Mouse (Mus musculus): ENCODE measurements around the gene Nrsn2. TPM values are rescaled to one million over a fixed set of nuclear protein-coding genes. Genes with fewer than 3 reads are reported as not detected.

The Nrsn2 gene
- polyA plus RNA-seq, 1 experiment from 2014 or later: 2.3 TPM

GRCm38 (mm10) chr2:152357254-152357653 is 19.2 kb downstream of the Nrsn2 start:
- H3K27ac ChIP-seq: no peak overlapping the region
- H3K4me3 ChIP-seq: no peak overlapping the region
- no peak overlapping the region for H3K9ac ChIP-seq
- no peaks in the 10 kb centered on the region for H3K36me3 ChIP-seq
- no peaks in the 10 kb centered on the region for H3K27me3 ChIP-seq
- ATAC-seq (ENCODE audit: insufficient number of reproducible peaks, insufficient read depth, low FRiP score, low TSS enrichment, low read depth): no peak
- H3K4me1 ChIP-seq: no peaks in the 10 kb centered on the region
- H3K9me3 ChIP-seq: no peaks in the 10 kb centered on the region
- no peak overlapping the region for H3K4me2 ChIP-seq
- 85% methylated on average over 3 of the region's 3 CpGs for WGBS

- 85% methylated on average over 8 of the region's 8 CpGs for WGBS
- Histone ChIP-seq H3K4me1 (no peaks in the 10 kb centered on the region; the same call in 1 of the 2 replicates), H3K4me2 (no peak overlapping the region), H3K27me3 (peaks cover 8% of the 10 kb centered on the region), H3K27ac (no peak overlapping the region), H3K9me3 (no peaks in the 10 kb centered on the region), H3K36me3 (no peaks in the 10 kb centered on the region), H3K9ac (no peak overlapping the region), H3K4me3 (no peak overlapping the region)
- no peak for ATAC-seq (ENCODE audit: insufficient number of reproducible peaks, insufficient read depth, low FRiP score, low TSS enrichment, low read depth)
These were observed 26.4 kb downstream of the Nrsn2 start for GRCm38 (mm10) chr2:152349842-152350540.

- H3K9me3 ChIP-seq: no peaks in the 10 kb centered on the region
- H3K36me3 ChIP-seq: no peaks in the 10 kb centered on the region
- no peak for ATAC-seq (ENCODE audit: insufficient number of reproducible peaks, insufficient read depth, low FRiP score, low TSS enrichment, low read depth)
- 83% methylated on average over 6 of the region's 6 CpGs for WGBS
- no peak overlapping the region for H3K9ac ChIP-seq
- peaks cover 14% of the 10 kb centered on the region for H3K27me3 ChIP-seq
- no peak overlapping the region for H3K4me3 ChIP-seq
- H3K4me2 ChIP-seq: no peak overlapping the region
- H3K4me1 ChIP-seq: peaks cover 5% of the 10 kb centered on the region
- H3K27ac ChIP-seq: no peak overlapping the region
These were observed 27.2 kb downstream of the Nrsn2 start for GRCm38 (mm10) chr2:152349205-152349604.

GRCm38 (mm10) chr2:152347722-152348121 is 28.7 kb downstream of the Nrsn2 start:
- H3K4me2 ChIP-seq: no peak overlapping the region
- ATAC-seq (ENCODE audit: insufficient number of reproducible peaks, insufficient read depth, low FRiP score, low TSS enrichment, low read depth): no peak
- WGBS: 79% methylated on average over 2 of the region's 2 CpGs

GRCm38 (mm10) chr2:152346776-152347465 is 29.5 kb downstream of the Nrsn2 start:
- Histone ChIP-seq H3K4me3 (no peak overlapping the region), H3K27me3 (peaks cover 29% of the 10 kb centered on the region), H3K36me3 (no peaks in the 10 kb centered on the region), H3K4me1 (peaks cover 12% of the 10 kb centered on the region), H3K9me3 (no peaks in the 10 kb centered on the region), H3K4me2 (no peak overlapping the region), H3K9ac (no peak overlapping the region), H3K27ac (no peak overlapping the region)
- no peak for ATAC-seq (ENCODE audit: insufficient number of reproducible peaks, insufficient read depth, low FRiP score, low TSS enrichment, low read depth)
- 27% methylated on average over 9 of the region's 9 CpGs for WGBS

More at GRCm38 (mm10) chr2:152347722-152348121, 28.7 kb downstream of the Nrsn2 start:
- no peak overlapping the region for H3K27ac ChIP-seq
- H3K27me3 ChIP-seq: peaks cover 21% of the 10 kb centered on the region
- H3K9me3 ChIP-seq: no peaks in the 10 kb centered on the region
- no peak overlapping the region for H3K4me3 ChIP-seq
- peaks cover 12% of the 10 kb centered on the region for H3K4me1 ChIP-seq
- H3K36me3 ChIP-seq: no peaks in the 10 kb centered on the region
- H3K9ac ChIP-seq: no peak overlapping the region

- H3K27ac ChIP-seq: no peak overlapping the region
- H3K27me3 ChIP-seq: peaks cover 31% of the 10 kb centered on the region
- no peak overlapping the region for H3K9ac ChIP-seq
- 53% methylated on average over 6 of the region's 6 CpGs for WGBS
- no peak overlapping the region for H3K4me3 ChIP-seq
- peaks cover 12% of the 10 kb centered on the region for H3K4me1 ChIP-seq
- no peaks in the 10 kb centered on the region for H3K36me3 ChIP-seq
- no peaks in the 10 kb centered on the region for H3K9me3 ChIP-seq
- ATAC-seq (ENCODE audit: insufficient number of reproducible peaks, insufficient read depth, low FRiP score, low TSS enrichment, low read depth): no peak
- no peak overlapping the region for H3K4me2 ChIP-seq
These were observed 31.0 kb downstream of the Nrsn2 start for GRCm38 (mm10) chr2:152345393-152345792.

GRCm38 (mm10) chr2:152344909-152345308 is 31.5 kb downstream of the Nrsn2 start:
- Histone ChIP-seq H3K27me3 (peaks cover 31% of the 10 kb centered on the region), H3K4me1 (peaks cover 12% of the 10 kb centered on the region), H3K9ac (no peak overlapping the region), H3K4me2 (peak overlapping the region; percentile 95; the same call in 1 of the 2 replicates), H3K27ac (no peak overlapping the region), H3K9me3 (no peaks in the 10 kb centered on the region), H3K36me3 (no peaks in the 10 kb centered on the region), H3K4me3 (no peak overlapping the region)
- ATAC-seq (ENCODE audit: insufficient number of reproducible peaks, insufficient read depth, low FRiP score, low TSS enrichment, low read depth): no peak
- WGBS: 62% methylated on average over 5 of the region's 5 CpGs

GRCm38 (mm10) chr2:152344361-152344760 is 32.1 kb downstream of the Nrsn2 start:
- Histone ChIP-seq H3K4me3 (peak overlapping the region; percentile 59), H3K4me2 (peak overlapping the region; percentile 95), H3K4me1 (peaks cover 12% of the 10 kb centered on the region), H3K36me3 (no peaks in the 10 kb centered on the region), H3K9me3 (no peaks in the 10 kb centered on the region), H3K27me3 (peaks cover 31% of the 10 kb centered on the region), H3K27ac (no peak overlapping the region), H3K9ac (peak overlapping the region; percentile 76)
- no peak for ATAC-seq (ENCODE audit: insufficient number of reproducible peaks, insufficient read depth, low FRiP score, low TSS enrichment, low read depth)
- 9% methylated on average over 10 of the region's 10 CpGs for WGBS

- Histone ChIP-seq H3K4me1 (peaks cover 12% of the 10 kb centered on the region), H3K4me3 (peak within 1 kb of the TSS; percentile 59), H3K9me3 (no peaks in the 10 kb centered on the region), H3K4me2 (peak within 1 kb of the TSS; percentile 95), H3K9ac (peak within 1 kb of the TSS; percentile 76), H3K27ac (no peak within 1 kb of the TSS), H3K27me3 (peaks cover 31% of the 10 kb centered on the region), H3K36me3 (no peaks in the 10 kb centered on the region)
- under 1% methylated on average over 52 of the region's 52 CpGs for WGBS
- peak; percentile 75 for ATAC-seq (ENCODE audit: insufficient number of reproducible peaks, insufficient read depth, low FRiP score, low TSS enrichment, low read depth)
These were observed 32.9 kb downstream of the Nrsn2 start, which contains the start of gene Trib3 for GRCm38 (mm10) chr2:152343329-152344213. TSS of gene Trib3 (minus strand) at chr2:152344032.

- Histone ChIP-seq H3K9me3 (no peaks in the 10 kb centered on the region), H3K4me1 (peaks cover 12% of the 10 kb centered on the region), H3K27ac (no peak overlapping the region), H3K4me3 (no peak overlapping the region), H3K36me3 (no peaks in the 10 kb centered on the region), H3K9ac (no peak overlapping the region), H3K4me2 (no peak overlapping the region), H3K27me3 (peaks cover 23% of the 10 kb centered on the region)
- no peak for ATAC-seq (ENCODE audit: insufficient number of reproducible peaks, insufficient read depth, low FRiP score, low TSS enrichment, low read depth)
- WGBS: 86% methylated on average over 22 of the region's 22 CpGs
These were observed 36.7 kb downstream of the Nrsn2 start for GRCm38 (mm10) chr2:152339631-152340179.

- 73% methylated on average over 13 of the region's 13 CpGs for WGBS
- no peak overlapping the region for H3K4me3 ChIP-seq
These were observed 38.1 kb downstream of the Nrsn2 start for GRCm38 (mm10) chr2:152338319-152338718.

More at GRCm38 (mm10) chr2:152338319-152338718, 38.1 kb downstream of the Nrsn2 start:
- Histone ChIP-seq H3K27me3 (peaks cover 16% of the 10 kb centered on the region; the same call in 1 of the 2 replicates), H3K4me2 (no peak overlapping the region), H3K36me3 (no peaks in the 10 kb centered on the region), H3K27ac (no peak overlapping the region), H3K9ac (no peak overlapping the region), H3K9me3 (no peaks in the 10 kb centered on the region), H3K4me1 (peaks cover 5% of the 10 kb centered on the region; the same call in 1 of the 2 replicates)
- ATAC-seq (ENCODE audit: insufficient number of reproducible peaks, insufficient read depth, low FRiP score, low TSS enrichment, low read depth): no peak
